Mouse (Mus musculus): ENCODE results near the gene Becn1. TPM values are rescaled to one million over a fixed set of nuclear protein-coding genes. Genes with fewer than 3 reads are reported as not detected.

Gene Becn1
- total and polyA plus RNA-seq, 2 experiments from 2014 or later: 95.3 to 145 TPM

DNA sequence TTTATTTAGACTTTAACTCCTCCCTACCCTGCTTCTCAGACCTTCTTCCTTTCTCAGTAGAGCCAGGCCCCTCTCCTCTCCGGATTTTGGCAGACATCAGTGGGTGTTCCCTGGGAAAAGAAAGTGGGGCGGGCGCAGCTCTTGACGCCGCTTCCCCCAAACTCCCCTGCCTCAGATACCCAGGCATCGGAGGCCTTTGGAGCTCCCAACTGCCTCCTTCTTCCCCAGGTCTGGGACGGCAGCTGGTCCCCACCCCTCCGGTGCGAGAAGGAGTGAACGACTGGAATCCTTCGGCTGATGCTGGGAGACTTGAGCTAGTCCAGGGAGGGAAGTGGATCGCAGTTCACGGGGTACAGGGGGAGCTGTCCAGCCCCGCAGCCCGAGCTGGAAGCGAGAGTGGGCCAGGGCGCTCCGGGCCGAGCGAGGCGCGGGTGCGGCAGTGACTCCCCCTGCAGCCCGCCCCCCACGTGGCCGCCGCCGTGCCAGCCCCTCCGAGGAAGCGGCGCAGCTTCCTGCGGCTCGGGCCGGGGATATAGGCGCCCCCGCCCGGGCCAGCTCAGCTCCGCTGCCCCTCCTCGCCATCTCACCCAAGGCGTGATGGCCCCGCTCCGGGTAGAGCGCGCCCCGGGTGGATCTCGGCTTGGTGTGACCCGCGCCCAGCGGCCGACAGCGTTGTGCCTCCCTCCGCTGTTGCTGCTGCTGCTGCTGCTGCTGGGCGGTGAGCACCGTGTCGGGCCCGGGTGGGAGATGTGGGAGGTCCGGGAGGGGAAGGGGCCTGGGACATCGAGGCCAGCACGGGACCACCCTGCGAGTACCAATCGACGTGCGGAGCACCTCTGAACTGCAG is 56.0 kb downstream of the Becn1 start, which contains the start of gene Ramp2:
TSS of gene Ramp2 (plus strand) at position 174 of the 847 bp plus-strand sequence.
- H3K9ac ChIP-seq (replicated peaks; ENCODE audit: low read length): peak within 1 kb of the TSS; percentile 67
- peak within 1 kb of the TSS; percentile 95 for H3K4me2 ChIP-seq (ENCODE audit: low read depth, low read length)
- no peaks in the 10 kb centered on the region for H3K9me3 ChIP-seq (ENCODE audit: low read length)
- DNase-seq (ENCODE audit: low spot score) (peak; percentile 48), ATAC-seq (peak; percentile 87)
- peak within 1 kb of the TSS; percentile 64 for H3K27ac ChIP-seq
- peak within 1 kb of the TSS; percentile 66 for H3K4me3 ChIP-seq (ENCODE audit: low read length)
- H3K27me3 ChIP-seq (ENCODE audit: insufficient read depth, low read length): no peaks in the 10 kb centered on the region
- TF ChIP-seq CTCF (IDR thresholded peaks at IDR 0.05; ENCODE audit: low read depth): 0 out of 2 replicates have a peak, but pooled peaks have one; percentile 1
- 0 out of 2 replicates have a peak, but pooled peaks cover 4% of the 10 kb centered on the region for H3K4me1 ChIP-seq (ENCODE audit: insufficient read depth, low read length)
- 2% methylated on average over 49 of the region's 63 CpGs for WGBS
- no peaks in the 10 kb centered on the region for H3K36me3 ChIP-seq (ENCODE audit: insufficient read depth, low read length)

DNA sequence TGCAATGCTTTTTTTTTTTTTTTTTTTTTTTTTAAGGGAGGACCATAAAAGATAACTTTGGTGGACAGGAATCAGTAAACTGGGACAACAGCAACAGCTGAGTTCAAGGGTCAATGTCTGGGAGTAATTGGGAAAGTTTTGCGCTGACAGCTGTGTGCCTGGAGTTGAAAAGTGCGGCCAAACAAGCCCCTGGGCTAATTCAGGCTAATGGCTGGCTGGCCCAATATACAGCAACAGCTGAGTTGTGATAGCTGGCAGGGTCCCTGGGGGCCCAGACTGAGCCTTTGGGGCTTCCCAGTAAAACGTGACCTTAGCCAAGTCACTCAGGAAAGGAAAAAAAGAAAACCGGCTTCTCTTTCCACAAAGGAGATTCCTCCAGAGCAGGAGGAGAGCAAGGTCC is 57.0 kb downstream of the Becn1 start:
- ATAC-seq (no peak), DNase-seq (ENCODE audit: low spot score) (no peak)
- Histone ChIP-seq H3K4me1 (ENCODE audit: insufficient read depth, low read length) (0 out of 2 replicates have a peak, but pooled peaks cover 4% of the 10 kb centered on the region), H3K9me3 (ENCODE audit: low read length) (no peaks in the 10 kb centered on the region), H3K4me3 (ENCODE audit: low read length) (no peak overlapping the region), H3K36me3 (ENCODE audit: insufficient read depth, low read length) (no peaks in the 10 kb centered on the region), H3K9ac (replicated peaks; ENCODE audit: low read length) (no peak overlapping the region), H3K27me3 (ENCODE audit: insufficient read depth, low read length) (no peaks in the 10 kb centered on the region), H3K4me2 (ENCODE audit: low read depth, low read length) (no peak overlapping the region), H3K27ac (no peak overlapping the region)
- WGBS: 48% methylated on average over 4 of the region's 4 CpGs
- TF ChIP-seq CTCF (IDR thresholded peaks at IDR 0.05; ENCODE audit: low read depth): no peak

DNA sequence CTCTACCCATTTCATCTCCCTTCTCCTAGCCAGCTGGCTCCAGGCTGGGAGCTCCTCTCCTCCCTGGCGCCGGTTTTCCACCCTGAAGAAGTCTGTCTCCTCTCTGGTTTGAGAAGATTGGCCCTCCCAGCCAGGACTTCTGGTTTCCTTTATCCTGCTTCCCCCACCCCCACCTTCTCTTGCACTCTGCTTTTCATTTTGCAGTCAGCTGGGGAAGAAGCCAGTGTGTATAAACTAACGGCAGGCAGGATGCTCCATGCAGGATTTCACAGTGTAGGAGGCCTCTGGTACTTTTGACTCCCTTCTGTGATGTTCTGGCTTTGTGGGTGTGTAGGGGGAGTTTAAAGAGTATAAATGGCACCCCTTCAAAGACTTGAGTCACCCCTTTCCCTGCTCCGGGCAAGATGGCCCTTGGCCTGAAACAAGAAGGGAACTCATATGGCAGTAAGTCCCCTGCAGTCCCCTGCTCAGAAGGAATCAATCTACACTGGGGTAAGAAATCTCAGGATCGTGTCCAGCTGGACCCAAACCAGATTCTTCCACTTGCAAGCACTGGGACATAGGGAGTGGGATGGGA is 63.9 kb downstream of the Becn1 start:
- H3K4me3 ChIP-seq (ENCODE audit: low read length): no peak overlapping the region
- 0 out of 2 replicates have a peak overlapping the region, but pooled peaks have one; percentile 13 for H3K9ac ChIP-seq (replicated peaks; ENCODE audit: low read length)
- H3K4me2 ChIP-seq (ENCODE audit: low read depth, low read length): no peak overlapping the region
- no peaks in the 10 kb centered on the region for H3K9me3 ChIP-seq (ENCODE audit: low read length)
- no peak for TF ChIP-seq CTCF (IDR thresholded peaks at IDR 0.05; ENCODE audit: low read depth)
- H3K27me3 ChIP-seq (ENCODE audit: insufficient read depth, low read length): no peaks in the 10 kb centered on the region
- 35% methylated on average over 5 of the region's 5 CpGs for WGBS
- ATAC-seq (peak; percentile 49; the same call in 1 of the 2 replicates), DNase-seq (ENCODE audit: low spot score) (peak; percentile 53)
- no peaks in the 10 kb centered on the region for H3K36me3 ChIP-seq (ENCODE audit: insufficient read depth, low read length)
- no peaks in the 10 kb centered on the region for H3K4me1 ChIP-seq (ENCODE audit: insufficient read depth, low read length)
- peak overlapping the region; percentile 59 for H3K27ac ChIP-seq

DNA sequence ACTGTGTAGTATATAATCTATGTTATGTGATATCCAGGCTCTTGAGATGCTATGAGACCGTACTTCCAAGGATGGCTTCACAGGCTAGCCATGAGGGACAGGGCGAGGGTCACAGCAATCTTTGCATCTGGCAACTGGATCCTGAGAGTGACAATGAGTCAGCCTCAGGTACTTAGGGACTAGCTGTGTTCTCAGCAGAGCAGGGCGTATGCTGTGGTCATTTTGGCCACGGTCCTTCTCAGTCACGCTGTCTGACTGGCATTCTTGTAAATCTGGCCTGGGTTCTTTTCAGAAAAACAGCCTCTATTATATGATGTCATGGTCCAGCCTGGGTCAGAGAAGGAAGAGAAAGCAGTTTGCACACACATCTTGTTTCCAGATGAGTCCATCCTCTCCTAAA is 65.3 kb downstream of the Becn1 start:
- no peak overlapping the region for H3K27ac ChIP-seq
- no peak overlapping the region for H3K9ac ChIP-seq (replicated peaks; ENCODE audit: low read length)
- no peaks in the 10 kb centered on the region for H3K9me3 ChIP-seq (ENCODE audit: low read length)
- WGBS: 94% methylated on average over 5 of the region's 5 CpGs
- no peak overlapping the region for H3K4me3 ChIP-seq (ENCODE audit: low read length)
- no peaks in the 10 kb centered on the region for H3K36me3 ChIP-seq (ENCODE audit: insufficient read depth, low read length)
- ATAC-seq: no peak
- DNase-seq (ENCODE audit: low spot score): no peak
- no peak for TF ChIP-seq CTCF (IDR thresholded peaks at IDR 0.05; ENCODE audit: low read depth)
- no peaks in the 10 kb centered on the region for H3K27me3 ChIP-seq (ENCODE audit: insufficient read depth, low read length)
- H3K4me1 ChIP-seq (ENCODE audit: insufficient read depth, low read length): no peaks in the 10 kb centered on the region
- no peak overlapping the region for H3K4me2 ChIP-seq (ENCODE audit: low read depth, low read length)

Other genes with a start within 250 kb of the Becn1 start
Only the 30 nearest of the 31 such genes appear.
- 23.1 and 23.8 TPM in 2 replicates for gene Naglu, start 232.3 kb downstream of the Becn1 start, total RNA-seq (2014; rRNA removed)
- 15.3 and 17.0 TPM in 2 replicates for gene Naglu, start 232.3 kb downstream of the Becn1 start, polyA plus RNA-seq (2015; fragmentation: Nextera tagmentation; extraction: Ambion mirVana)
- 0.16 and 0.22 TPM in 2 replicates for gene Hsd17b1, start 223.9 kb downstream of the Becn1 start, total RNA-seq (2014; rRNA removed)
- gene Hsd17b1, start 223.9 kb downstream of the Becn1 start, polyA plus RNA-seq (2015; fragmentation: Nextera tagmentation; extraction: Ambion mirVana): not detected in 2 replicates
- gene Coasy, start 219.7 kb downstream of the Becn1 start, total RNA-seq (2014; rRNA removed): 45.7 and 53.2 TPM in 2 replicates
- 34.5 and 35.1 TPM in 2 replicates for gene Coasy, start 219.7 kb downstream of the Becn1 start, polyA plus RNA-seq (2015; fragmentation: Nextera tagmentation; extraction: Ambion mirVana)
- 42.2 and 75.2 TPM in 2 replicates for gene Mlx, start 215.0 kb downstream of the Becn1 start, total RNA-seq (2014; rRNA removed)
- 58.3 and 61.0 TPM in 2 replicates for gene Mlx, start 215.0 kb downstream of the Becn1 start, polyA plus RNA-seq (2015; fragmentation: Nextera tagmentation; extraction: Ambion mirVana)
- gene Psmc3ip, start 206.8 kb downstream of the Becn1 start, total RNA-seq (2014; rRNA removed): 2.9 and 5.5 TPM in 2 replicates
- gene Psmc3ip, start 206.8 kb downstream of the Becn1 start, polyA plus RNA-seq (2015; fragmentation: Nextera tagmentation; extraction: Ambion mirVana): 16.3 and 17.5 TPM in 2 replicates
- gene Retreg3, start 182.4 kb downstream of the Becn1 start, total RNA-seq (2014; rRNA removed): 56.8 and 68.4 TPM in 2 replicates
- 23.4 and 24.7 TPM in 2 replicates for gene Retreg3, start 182.4 kb downstream of the Becn1 start, polyA plus RNA-seq (2015; fragmentation: Nextera tagmentation; extraction: Ambion mirVana)
- 59.3 and 68.3 TPM in 2 replicates for gene Tubg1, start 182.3 kb downstream of the Becn1 start, total RNA-seq (2014; rRNA removed)
- 71.5 and 72.8 TPM in 2 replicates for gene Tubg1, start 182.3 kb downstream of the Becn1 start, polyA plus RNA-seq (2015; fragmentation: Nextera tagmentation; extraction: Ambion mirVana)
- gene Tubg2, start 146.4 kb downstream of the Becn1 start, total RNA-seq (2014; rRNA removed): 29.7 and 40.8 TPM in 2 replicates
- gene Tubg2, start 146.4 kb downstream of the Becn1 start, polyA plus RNA-seq (2015; fragmentation: Nextera tagmentation; extraction: Ambion mirVana): 57.7 and 62.8 TPM in 2 replicates
- gene Cntnap1, start 131.8 kb downstream of the Becn1 start, total RNA-seq (2014; rRNA removed): 25.4 and 28.9 TPM in 2 replicates
- 5.8 and 6.5 TPM in 2 replicates for gene Cntnap1, start 131.8 kb downstream of the Becn1 start, polyA plus RNA-seq (2015; fragmentation: Nextera tagmentation; extraction: Ambion mirVana)
- gene Plekhh3, start 130.9 kb downstream of the Becn1 start, total RNA-seq (2014; rRNA removed): 26.7 and 32.3 TPM in 2 replicates
- gene Plekhh3, start 130.9 kb downstream of the Becn1 start, polyA plus RNA-seq (2015; fragmentation: Nextera tagmentation; extraction: Ambion mirVana): 8.8 TPM in 2 replicates
- gene Ccr10, start 126.8 kb downstream of the Becn1 start, total RNA-seq (2014; rRNA removed): 0.16 and 0.43 TPM in 2 replicates
- 0.88 and 1.0 TPM in 2 replicates for gene Ccr10, start 126.8 kb downstream of the Becn1 start, polyA plus RNA-seq (2015; fragmentation: Nextera tagmentation; extraction: Ambion mirVana)
- gene Ezh1, start 75.8 kb downstream of the Becn1 start, total RNA-seq (2014; rRNA removed): 26.7 and 27.6 TPM in 2 replicates
- 20.1 and 22.2 TPM in 2 replicates for gene Ezh1, start 75.8 kb downstream of the Becn1 start, polyA plus RNA-seq (2015; fragmentation: Nextera tagmentation; extraction: Ambion mirVana)
- gene Ramp2, start 56.3 kb downstream of the Becn1 start, total RNA-seq (2014; rRNA removed): 66.1 and 72.7 TPM in 2 replicates
- 108 and 111 TPM in 2 replicates for gene Ramp2, start 56.3 kb downstream of the Becn1 start, polyA plus RNA-seq (2015; fragmentation: Nextera tagmentation; extraction: Ambion mirVana)
- 66.1 and 82.1 TPM in 2 replicates for gene Vps25, start 48.6 kb downstream of the Becn1 start, total RNA-seq (2014; rRNA removed)
- gene Vps25, start 48.6 kb downstream of the Becn1 start, polyA plus RNA-seq (2015; fragmentation: Nextera tagmentation; extraction: Ambion mirVana): 134 and 137 TPM in 2 replicates
- gene Wnk4, start 41.7 kb downstream of the Becn1 start, total RNA-seq (2014; rRNA removed): 1.5 and 2.5 TPM in 2 replicates
- 6.5 and 8.0 TPM in 2 replicates for gene Wnk4, start 41.7 kb downstream of the Becn1 start, polyA plus RNA-seq (2015; fragmentation: Nextera tagmentation; extraction: Ambion mirVana)
- gene Cntd1, start 23.3 kb downstream of the Becn1 start, total RNA-seq (2014; rRNA removed): 0.10 TPM in 1 of 2 replicates, not detected in the other
- 0.66 and 0.89 TPM in 2 replicates for gene Cntd1, start 23.3 kb downstream of the Becn1 start, polyA plus RNA-seq (2015; fragmentation: Nextera tagmentation; extraction: Ambion mirVana)
- 146 and 154 TPM in 2 replicates for gene Coa3, start 23.2 kb downstream of the Becn1 start, total RNA-seq (2014; rRNA removed)
- 214 and 225 TPM in 2 replicates for gene Coa3, start 23.2 kb downstream of the Becn1 start, polyA plus RNA-seq (2015; fragmentation: Nextera tagmentation; extraction: Ambion mirVana)
- 68.3 and 71.1 TPM in 2 replicates for gene Psme3, start 13.9 kb upstream of the Becn1 start, total RNA-seq (2014; rRNA removed)
- gene Psme3, start 13.9 kb upstream of the Becn1 start, polyA plus RNA-seq (2015; fragmentation: Nextera tagmentation; extraction: Ambion mirVana): 78.2 and 83.9 TPM in 2 replicates
- 3.8 and 4.1 TPM in 2 replicates for gene Aoc2, start 22.8 kb upstream of the Becn1 start, total RNA-seq (2014; rRNA removed)
- 0.59 and 0.63 TPM in 2 replicates for gene Aoc2, start 22.8 kb upstream of the Becn1 start, polyA plus RNA-seq (2015; fragmentation: Nextera tagmentation; extraction: Ambion mirVana)
- gene Aoc3, start 28.3 kb upstream of the Becn1 start, total RNA-seq (2014; rRNA removed): 0.36 and 0.47 TPM in 2 replicates
- 0.10 and 0.16 TPM in 2 replicates for gene Aoc3, start 28.3 kb upstream of the Becn1 start, polyA plus RNA-seq (2015; fragmentation: Nextera tagmentation; extraction: Ambion mirVana)
- 0.26 TPM in 1 of 2 replicates, not detected in the other for gene G6pc, start 65.3 kb upstream of the Becn1 start, total RNA-seq (2014; rRNA removed)
- gene G6pc, start 65.3 kb upstream of the Becn1 start, polyA plus RNA-seq (2015; fragmentation: Nextera tagmentation; extraction: Ambion mirVana): not detected in 2 replicates
- gene Aarsd1, start 115.3 kb upstream of the Becn1 start, total RNA-seq (2014; rRNA removed): 62.5 and 69.4 TPM in 2 replicates
- 89.9 and 91.6 TPM in 2 replicates for gene Aarsd1, start 115.3 kb upstream of the Becn1 start, polyA plus RNA-seq (2015; fragmentation: Nextera tagmentation; extraction: Ambion mirVana)
- 2.2 TPM in 1 of 2 replicates, not detected in the other for gene Gm27029, start 122.5 kb upstream of the Becn1 start, total RNA-seq (2014; rRNA removed)
- gene Gm27029, start 122.5 kb upstream of the Becn1 start, polyA plus RNA-seq (2015; fragmentation: Nextera tagmentation; extraction: Ambion mirVana): 4.7 and 6.4 TPM in 2 replicates
- gene Rundc1, start 122.8 kb upstream of the Becn1 start, total RNA-seq (2014; rRNA removed): 11.6 and 12.4 TPM in 2 replicates
- gene Rundc1, start 122.8 kb upstream of the Becn1 start, polyA plus RNA-seq (2015; fragmentation: Nextera tagmentation; extraction: Ambion mirVana): 21.4 and 22.7 TPM in 2 replicates
- 0.31 and 0.58 TPM in 2 replicates for gene Ptges3l, start 123.0 kb upstream of the Becn1 start, total RNA-seq (2014; rRNA removed)
- 3.8 and 4.6 TPM in 2 replicates for gene Ptges3l, start 123.0 kb upstream of the Becn1 start, polyA plus RNA-seq (2015; fragmentation: Nextera tagmentation; extraction: Ambion mirVana)
- 535 and 538 TPM in 2 replicates for gene Rpl27, start 140.0 kb upstream of the Becn1 start, total RNA-seq (2014; rRNA removed)
- 276 and 282 TPM in 2 replicates for gene Rpl27, start 140.0 kb upstream of the Becn1 start, polyA plus RNA-seq (2015; fragmentation: Nextera tagmentation; extraction: Ambion mirVana)
- gene Ifi35, start 146.1 kb upstream of the Becn1 start, total RNA-seq (2014; rRNA removed): 3.9 and 4.2 TPM in 2 replicates
- 5.3 and 5.8 TPM in 2 replicates for gene Ifi35, start 146.1 kb upstream of the Becn1 start, polyA plus RNA-seq (2015; fragmentation: Nextera tagmentation; extraction: Ambion mirVana)
- gene Rnd2, start 162.7 kb upstream of the Becn1 start, total RNA-seq (2014; rRNA removed): 103 and 140 TPM in 2 replicates
- 143 and 154 TPM in 2 replicates for gene Rnd2, start 162.7 kb upstream of the Becn1 start, polyA plus RNA-seq (2015; fragmentation: Nextera tagmentation; extraction: Ambion mirVana)
- gene Vat1, start 163.9 kb upstream of the Becn1 start, total RNA-seq (2014; rRNA removed): 290 and 295 TPM in 2 replicates
- 106 and 114 TPM in 2 replicates for gene Vat1, start 163.9 kb upstream of the Becn1 start, polyA plus RNA-seq (2015; fragmentation: Nextera tagmentation; extraction: Ambion mirVana)
- 6.7 and 8.5 TPM in 2 replicates for gene Brca1, start 249.7 kb upstream of the Becn1 start, total RNA-seq (2014; rRNA removed)
- 2.3 and 2.4 TPM in 2 replicates for gene Brca1, start 249.7 kb upstream of the Becn1 start, polyA plus RNA-seq (2015; fragmentation: Nextera tagmentation; extraction: Ambion mirVana)